28 mouse cellular contexts compared by ENCODE assay signal in the genomic region with DNA sequence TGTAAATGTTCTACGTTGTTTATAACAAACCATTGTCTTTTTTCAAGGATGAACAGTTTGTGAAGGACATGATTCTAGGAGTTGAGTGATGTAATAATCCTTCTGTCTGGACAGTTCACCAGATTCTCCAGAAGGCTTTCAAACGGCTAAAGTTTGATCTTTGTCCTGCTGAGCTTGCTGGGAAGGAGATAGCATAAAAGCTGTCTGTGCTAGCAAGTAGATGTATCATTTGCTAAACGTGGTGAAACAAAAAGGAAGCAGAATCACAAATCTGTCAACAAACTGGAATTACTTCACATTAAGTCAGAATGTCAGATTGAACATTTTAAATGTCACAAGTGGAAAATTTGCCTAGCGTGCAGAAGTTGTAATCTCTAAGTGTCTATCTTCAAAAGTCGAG.
"Had no signal": no experiment of that assay in that cellular context is flagged by ENCODE, and none has a peak within 500 bp of the region (broad histone marks: within the 10 kb centered on the region; RNA-seq: fewer than 3 reads in every experiment).

No protein-coding gene starts in this region.

- H3K4me1 ChIP-seq: embryonic facial prominence, embryonic 10.5 days; embryonic facial prominence, embryonic 12.5 days; embryonic facial prominence, embryonic 13.5 days; embryonic facial prominence, embryonic 15.5 days; forebrain, embryonic 10.5 days; forebrain, embryonic 12.5 days; forebrain, embryonic 13.5 days; forebrain, embryonic 15.5 days had no signal

- H3K9me3 ChIP-seq: embryonic facial prominence, embryonic 10.5 days; embryonic facial prominence, embryonic 12.5 days; embryonic facial prominence, embryonic 13.5 days; embryonic facial prominence, embryonic 15.5 days; forebrain, embryonic 10.5 days; forebrain, embryonic 12.5 days; forebrain, embryonic 13.5 days; forebrain, embryonic 15.5 days had no signal

- H3K9ac ChIP-seq: embryonic facial prominence, embryonic 12.5 days; embryonic facial prominence, embryonic 13.5 days; embryonic facial prominence, embryonic 15.5 days; forebrain, embryonic 12.5 days; forebrain, embryonic 13.5 days; forebrain, embryonic 15.5 days; forebrain, postnatal 0 days had no signal

- DNase-seq: cerebellum, adult 2 months; cerebellum, adult 8-10 months; cerebellum, adult 9-10 months; cerebellum, adult 9-11 months; cerebellum, postnatal 10 days; cerebellum, postnatal 14 days; cerebellum, postnatal 25 days; cerebellum, postnatal 36 days; embryo, embryonic 11 days; forebrain, postnatal 0 days; gastrocnemius, adult 2 months; gastrocnemius, postnatal 10 days; gastrocnemius, postnatal 14 days; gastrocnemius, postnatal 25 days; gastrocnemius, postnatal 36 days; heart, adult 11 months; heart, adult 18-20 months had no signal

- ATAC-seq: forebrain, embryonic 13.5 days; forebrain, embryonic 14.5 days; forebrain, embryonic 15.5 days; forebrain, embryonic 16.5 days; forebrain, postnatal 0 days had no signal

- H3K27me3 ChIP-seq: embryonic facial prominence, embryonic 12.5 days; embryonic facial prominence, embryonic 13.5 days; embryonic facial prominence, embryonic 15.5 days; forebrain, embryonic 12.5 days; forebrain, embryonic 13.5 days; forebrain, embryonic 15.5 days had no signal

- H3K27ac ChIP-seq: embryonic facial prominence, embryonic 10.5 days; embryonic facial prominence, embryonic 12.5 days; embryonic facial prominence, embryonic 13.5 days; embryonic facial prominence, embryonic 15.5 days; forebrain, embryonic 10.5 days; forebrain, embryonic 12.5 days; forebrain, embryonic 13.5 days; forebrain, embryonic 15.5 days; gastrocnemius, adult 2 months had no signal

- H3K4me3 ChIP-seq: embryonic facial prominence, embryonic 10.5 days; embryonic facial prominence, embryonic 12.5 days; embryonic facial prominence, embryonic 13.5 days; embryonic facial prominence, embryonic 15.5 days; erythroblast, embryonic 14.5 days; forebrain, embryonic 10.5 days; forebrain, embryonic 12.5 days; forebrain, embryonic 13.5 days; forebrain, embryonic 15.5 days; gastrocnemius, adult 2 months had no signal

- H3K4me2 ChIP-seq: embryonic facial prominence, embryonic 12.5 days; embryonic facial prominence, embryonic 13.5 days; embryonic facial prominence, embryonic 15.5 days; forebrain, embryonic 12.5 days; forebrain, embryonic 13.5 days; forebrain, embryonic 15.5 days had no signal
